In genomic region chr7:49638941-49639776, GRCm38 (mm10) we compare ENCODE assay signal across 12 mouse cellular contexts. TPM values are rescaled to one million over a fixed set of nuclear protein-coding genes. Genes with fewer than 3 reads are reported as not detected.
DNase-seq lines count a peak whose midpoint lies in the region; ATAC-seq lines count a peak whose summit lies in the region.
"Had no signal": no experiment of that assay in that cellular context is flagged by ENCODE, and none has a peak within 500 bp of the region (broad histone marks: within the 10 kb centered on the region; RNA-seq: fewer than 3 reads in every experiment).

No protein-coding gene starts in this region.

- peaks cover 1% of the 10 kb centered on the region; the same call in 1 of the 2 replicates for H3K4me1 ChIP-seq in liver, embryonic 11.5 days (replicated peaks; ENCODE audit: control insufficient read depth, insufficient read depth, low read length)
- H3K4me1 ChIP-seq in embryonic facial prominence, embryonic 14.5 days (ENCODE audit: control insufficient read depth, insufficient read depth, low read length): no peaks in the 10 kb centered on the region
- H3K4me1 ChIP-seq in liver, embryonic 13.5 days (replicated peaks): no peaks in the 10 kb centered on the region

- H3K4me3 ChIP-seq in liver, embryonic 11.5 days (ENCODE audit: low read depth, low read length): no peak overlapping the region
- H3K4me3 ChIP-seq in embryonic facial prominence, embryonic 14.5 days (ENCODE audit: low read depth, low read length): peak overlapping the region; percentile 21
- 0 out of 2 replicates have a peak overlapping the region, but pooled peaks have one; percentile 4 for H3K4me3 ChIP-seq in liver, embryonic 13.5 days (replicated peaks)

- no peaks in the 10 kb centered on the region for H3K36me3 ChIP-seq in liver, embryonic 11.5 days (ENCODE audit: control insufficient read depth, insufficient read depth, low read length)
- H3K36me3 ChIP-seq in embryonic facial prominence, embryonic 14.5 days (ENCODE audit: control insufficient read depth, insufficient read depth, low read length): no peaks in the 10 kb centered on the region
- H3K36me3 ChIP-seq in liver, embryonic 13.5 days: no peaks in the 10 kb centered on the region

- peak overlapping the region; percentile 21 for H3K4me2 ChIP-seq in liver, embryonic 11.5 days
- H3K4me2 ChIP-seq in embryonic facial prominence, embryonic 14.5 days (ENCODE audit: low read depth, low read length): peak overlapping the region; percentile 22
- peak overlapping the region; percentile 19; the same call in 1 of the 2 replicates for H3K4me2 ChIP-seq in liver, embryonic 13.5 days

- peak; percentile 49 for DNase-seq in embryo, embryonic 10.5 days (ENCODE audit: low spot score)
- no peak for DNase-seq in embryo, embryonic 10 days (ENCODE audit: low spot score)
- DNase-seq in liver, embryonic 11.5 days (ENCODE audit: low spot score): no peak
- DNase-seq in liver: no peak
- no peak for DNase-seq in embryonic facial prominence, embryonic 14.5 days (ENCODE audit: low spot score)
- no peak for DNase-seq in liver, embryonic 13.5 days
- DNase-seq in cerebellum, postnatal 36 days: no peak
- no peak for DNase-seq in gastrocnemius, postnatal 10 days
- DNase-seq: cerebellum, postnatal 14 days; kidney, postnatal 25 days had no signal

- no peak for ATAC-seq in liver, embryonic 11.5 days (replicated peaks; ENCODE audit: low FRiP score)
- ATAC-seq in embryonic facial prominence, embryonic 14.5 days (ENCODE audit: low read depth): no peak
- no peak for ATAC-seq in liver, embryonic 13.5 days (ENCODE audit: low read depth)

- peaks cover 76% of the 10 kb centered on the region for H3K27me3 ChIP-seq in liver, embryonic 11.5 days (replicated peaks; ENCODE audit: control insufficient read depth, insufficient read depth, low read length)
- peaks cover 83% of the 10 kb centered on the region for H3K27me3 ChIP-seq in embryonic facial prominence, embryonic 14.5 days (replicated peaks; ENCODE audit: control insufficient read depth, insufficient read depth, low read length)
- peaks cover 82% of the 10 kb centered on the region for H3K27me3 ChIP-seq in liver, embryonic 13.5 days

- no peaks in the 10 kb centered on the region for H3K9me3 ChIP-seq in liver, embryonic 11.5 days (ENCODE audit: control insufficient read depth, low read length)
- no peaks in the 10 kb centered on the region for H3K9me3 ChIP-seq in embryonic facial prominence, embryonic 14.5 days (ENCODE audit: control insufficient read depth, low read length)
- H3K9me3 ChIP-seq in liver, embryonic 13.5 days (replicated peaks): no peaks in the 10 kb centered on the region

- H3K27ac ChIP-seq in liver, embryonic 11.5 days (ENCODE audit: low read depth, low read length): no peak overlapping the region
- H3K27ac ChIP-seq in embryonic facial prominence, embryonic 14.5 days (replicated peaks; ENCODE audit: low read depth, low read length): no peak overlapping the region
- H3K27ac ChIP-seq in liver, embryonic 13.5 days: no peak overlapping the region
- H3K27ac ChIP-seq: liver, embryonic 14.5 days had no signal

- no peak overlapping the region for H3K9ac ChIP-seq in liver, embryonic 11.5 days (ENCODE audit: low read depth, low read length)
- no peak overlapping the region for H3K9ac ChIP-seq in embryonic facial prominence, embryonic 14.5 days (ENCODE audit: low read depth, low read length)
- no peak overlapping the region for H3K9ac ChIP-seq in liver, embryonic 13.5 days
- H3K9ac ChIP-seq: liver, embryonic 14.5 days had no signal

- 3% methylated on average over 35 of the region's 35 CpGs for WGBS in liver, embryonic 11.5 days
- 4% methylated on average over 35 of the region's 35 CpGs for WGBS in embryonic facial prominence, embryonic 14.5 days
- 4% methylated on average over 35 of the region's 35 CpGs for WGBS in liver, embryonic 13.5 days (ENCODE audit: insufficient replicate concordance)

RNA-seq across cellular contexts. Expression of gene Dbx1, which starts 2.5 kb away (rescaled TPM):
- polyA plus RNA-seq in liver, embryonic 11.5 days (2014; fragmentation: Nextera tagmentation; extraction: Ambion mirVana): 0.08 TPM in 1 of 2 replicates, not detected in the other
- 5.7 and 7.7 TPM in 2 replicates for polyA plus RNA-seq in embryonic facial prominence, embryonic 14.5 days (2014; fragmentation: Nextera tagmentation; extraction: Ambion mirVana)
- polyA plus RNA-seq in liver, embryonic 13.5 days (2015; fragmentation: Nextera tagmentation; extraction: Ambion mirVana): 0.10 TPM in 2 replicates
- total RNA-seq in gastrocnemius, postnatal 10 days (2021): under 1 TPM; 0.11 to 0.21 TPM
- total RNA-seq: adrenal gland, postnatal 4 days had no signal
- polyA plus RNA-seq: liver, embryonic 14.5 days had no signal
